Mouse (Mus musculus): Measurements from ENCODE around the gene Trpm1. TPM values are rescaled to one million over a fixed set of nuclear protein-coding genes. Genes with fewer than 3 reads are reported as not detected.

Trpm1 gene
- total RNA-seq (2012; rRNA removed) (5.0 and 5.9 TPM in 2 replicates), total RNA-seq (2014; rRNA removed) (5.9 and 6.1 TPM in 2 replicates), polyA plus RNA-seq (2012; ENCODE audit: insufficient read length, low read depth) (10.7 and 12.5 TPM in 2 replicates)

DNA sequence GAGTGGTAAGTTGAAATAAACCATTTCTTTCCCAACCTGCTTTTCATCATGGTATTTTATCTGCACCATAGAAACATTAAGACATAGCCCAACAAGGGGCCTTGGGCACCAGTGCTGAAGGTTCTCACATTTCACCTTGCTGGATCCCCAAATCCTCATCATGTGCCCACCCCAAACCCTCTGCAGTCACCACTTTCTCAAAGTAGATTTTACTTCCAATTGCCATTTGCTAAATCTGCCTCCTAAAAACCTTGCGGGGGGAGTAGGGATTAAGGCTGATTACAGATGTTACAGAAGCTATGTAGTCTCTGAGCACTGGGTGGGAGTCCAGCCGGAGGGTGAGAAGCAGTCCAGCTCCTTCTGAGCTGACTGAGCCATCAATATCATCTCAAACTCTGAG, at the start of gene Trpm1:
Gene Trpm1 (plus strand): TSS at position 301 of the 400 bp plus-strand sequence.
- no peak for DNase-seq (ENCODE audit: extremely low read depth)
- dilution Hi-C loops (cut with MboI; ENCODE audit: extremely low pct_ligation_motif_present, extremely low pct_unique_long_range_greater_than_20kb, low sequenced_read_pairs) (no loop called here), in situ Hi-C loops (cut with MboI; ENCODE audit: low pct_ligation_motif_present, low pct_unique_long_range_greater_than_20kb, low sequenced_read_pairs) (loop anchor here (10.0 to 25.0 kb wide), 3 partner anchors 384 to 584 kb away; no protein-coding TSS in a partner anchor)
- Histone ChIP-seq H3K4me3 (replicated peaks in 1 of 3; ENCODE audit: low read depth in 2 of 3, low read length in 2 of 3, poor library complexity in 1 of 3) (no peak within 1 kb of the TSS), H3K9ac (ENCODE audit: insufficient read depth, low read depth) (no peak within 1 kb of the TSS), H3K79me2 (replicated peaks; ENCODE audit: control insufficient read depth, extremely low read depth, insufficient read depth, poor library complexity, severe bottlenecking) (no peaks in the 10 kb centered on the region), H3K4me1 (ENCODE audit: control insufficient read depth in 1 of 2, insufficient read depth in 2 of 2) (no peaks in the 10 kb centered on the region), H3K27ac (ENCODE audit: insufficient read depth, low read depth) (no peak within 1 kb of the TSS), H3K9me3 (replicated peaks; ENCODE audit: low read length) (no peaks in the 10 kb centered on the region), H3K36me3 (replicated peaks in 1 of 2; ENCODE audit: control insufficient read depth in 1 of 2, insufficient read depth in 1 of 2, low read length in 1 of 2) (no peaks in the 10 kb centered on the region), H3K27me3 (replicated peaks) (peaks cover 5% of the 10 kb centered on the region), H3K4me2 (ENCODE audit: insufficient read depth, low read depth, poor library complexity, severe bottlenecking) (no peak within 1 kb of the TSS)
- no peak for TF ChIP-seq CHD1 (IDR thresholded peaks at IDR 0.05; ENCODE audit: low read depth, low read length)
- TF ChIP-seq MAZ (IDR thresholded peaks at IDR 0.05; ENCODE audit: low read depth, low read length) = no peak
- TF ChIP-seq ELF1 (IDR thresholded peaks at IDR 0.05; ENCODE audit: low read depth, low read length) = no peak
- TF ChIP-seq CHD2 (IDR thresholded peaks at IDR 0.05; ENCODE audit: low read length) = no peak
- no peak for TF ChIP-seq POLR2A (IDR thresholded peaks at IDR 0.05; ENCODE audit: low read depth, low read length)
- no peak for TF ChIP-seq USF1 (IDR thresholded peaks at IDR 0.05; ENCODE audit: low read depth, low read length)
- TF ChIP-seq ZKSCAN1 (IDR thresholded peaks at IDR 0.05; ENCODE audit: borderline replicate concordance, low read depth, low read length) = no peak
- no peak for TF ChIP-seq PAX5 (IDR thresholded peaks at IDR 0.05; ENCODE audit: low read length)
- TF ChIP-seq GABPA (IDR thresholded peaks at IDR 0.05; ENCODE audit: insufficient replicate concordance, low read depth, low read length) = no peak
- no peak for TF ChIP-seq TBP (conservative IDR thresholded peaks at IDR 0.05; ENCODE audit: low read depth, low read length)
- TF ChIP-seq ZNF384 (IDR thresholded peaks at IDR 0.05; ENCODE audit: low read depth, low read length) = no peak
- TF ChIP-seq MXI1 (IDR thresholded peaks at IDR 0.05; ENCODE audit: low read depth, low read length) = no peak
- TF ChIP-seq HCFC1 (IDR thresholded peaks at IDR 0.05; ENCODE audit: low read depth, low read length) = no peak
- no peak for TF ChIP-seq POLR2AphosphoS2 (IDR thresholded peaks at IDR 0.05; ENCODE audit: low read depth, low read length)

DNA sequence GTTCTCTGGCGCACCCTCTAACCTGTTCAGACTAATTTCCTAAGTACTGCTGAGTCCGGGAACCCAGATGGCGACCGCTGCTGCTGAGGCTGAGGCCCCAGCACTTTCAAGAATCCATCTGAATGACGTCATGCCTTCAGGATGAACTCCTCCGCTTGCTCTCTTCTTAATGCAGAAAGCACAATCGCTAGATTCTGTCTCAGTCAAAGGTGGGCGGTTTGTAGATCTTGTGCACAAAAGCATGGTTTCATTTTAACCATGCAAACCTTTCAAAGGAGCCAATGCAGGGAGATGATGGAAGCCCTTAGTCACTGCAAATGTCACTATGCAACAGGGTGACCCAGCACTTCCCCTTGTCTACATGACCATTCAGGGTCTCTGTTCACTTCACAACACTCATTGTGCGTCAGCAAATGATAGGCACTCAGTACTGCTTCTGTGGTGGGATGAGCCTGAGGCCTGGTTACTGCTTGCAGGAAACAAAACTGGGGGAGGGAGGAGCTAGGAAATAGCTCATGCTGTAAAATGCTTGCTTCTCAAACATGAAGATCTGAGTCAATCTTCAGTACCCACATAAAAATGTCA, 31.4 kb upstream of the Trpm1 start:
- no peak overlapping the region for H3K9ac ChIP-seq (ENCODE audit: insufficient read depth, low read depth)
- peaks cover 4% of the 10 kb centered on the region for H3K9me3 ChIP-seq (replicated peaks; ENCODE audit: low read length)
- H3K27ac ChIP-seq (ENCODE audit: insufficient read depth, low read depth) = no peak overlapping the region
- no peaks in the 10 kb centered on the region for H3K4me1 ChIP-seq (ENCODE audit: control insufficient read depth in 1 of 2, insufficient read depth in 2 of 2)
- no peaks in the 10 kb centered on the region for H3K79me2 ChIP-seq (replicated peaks; ENCODE audit: control insufficient read depth, extremely low read depth, insufficient read depth, poor library complexity, severe bottlenecking)
- H3K36me3 ChIP-seq (replicated peaks in 1 of 2; ENCODE audit: control insufficient read depth in 1 of 2, insufficient read depth in 1 of 2, low read length in 1 of 2) = no peaks in the 10 kb centered on the region
- in situ Hi-C loops (cut with MboI; ENCODE audit: low pct_ligation_motif_present, low pct_unique_long_range_greater_than_20kb, low sequenced_read_pairs) = no loop called here
- H3K27me3 ChIP-seq (replicated peaks) = no peaks in the 10 kb centered on the region
- H3K4me2 ChIP-seq (ENCODE audit: insufficient read depth, low read depth, poor library complexity, severe bottlenecking) = no peak overlapping the region
- H3K4me3 ChIP-seq (replicated peaks in 1 of 3; ENCODE audit: low read depth in 2 of 3, low read length in 2 of 3, poor library complexity in 1 of 3) = no peak overlapping the region
- TF ChIP-seq SIN3A (IDR thresholded peaks at IDR 0.05; ENCODE audit: low read length) (no peak), MAZ (IDR thresholded peaks at IDR 0.05; ENCODE audit: low read depth, low read length) (no peak), ZNF384 (IDR thresholded peaks at IDR 0.05; ENCODE audit: low read depth, low read length) (no peak), TCF12 (IDR thresholded peaks at IDR 0.05; ENCODE audit: low read depth, low read length) (no peak), USF2 (conservative IDR thresholded peaks at IDR 0.05; ENCODE audit: low read depth, low read length) (no peak), POLR2AphosphoS2 (IDR thresholded peaks at IDR 0.05; ENCODE audit: low read depth, low read length) (no peak), ELF1 (IDR thresholded peaks at IDR 0.05; ENCODE audit: low read depth, low read length) (no peak), E2F4 (IDR thresholded peaks at IDR 0.05; ENCODE audit: insufficient replicate concordance, low read depth, low read length) (no peak), ZC3H11A (IDR thresholded peaks at IDR 0.05; ENCODE audit: low read depth, low read length) (no peak), SMC3 (IDR thresholded peaks at IDR 0.05; ENCODE audit: low read depth, low read length) (no peak), NELFE (IDR thresholded peaks at IDR 0.05; ENCODE audit: low read depth, low read length) (no peak), USF1 (IDR thresholded peaks at IDR 0.05; ENCODE audit: low read depth, low read length) (no peak), RCOR1 (conservative IDR thresholded peaks at IDR 0.05; ENCODE audit: low read depth, low read length) (no peak), EP300 (IDR thresholded peaks at IDR 0.05; ENCODE audit: low read length) (no peak), CHD1 (IDR thresholded peaks at IDR 0.05; ENCODE audit: low read depth, low read length) (no peak), BHLHE40 (IDR thresholded peaks at IDR 0.05; ENCODE audit: low read depth, low read length) (no peak), RAD21 (IDR thresholded peaks at IDR 0.05; ENCODE audit: low read depth, low read length) (no peak), MAFK (IDR thresholded peaks at IDR 0.05; ENCODE audit: insufficient replicate concordance, low read length) (no peak), ZMIZ1 (IDR thresholded peaks at IDR 0.05; ENCODE audit: low read depth, low read length) (no peak), MYC (IDR thresholded peaks at IDR 0.05; ENCODE audit: low read depth, low read length) (no peak)
- no peak for DNase-seq (ENCODE audit: extremely low read depth)
- dilution Hi-C loops (cut with MboI; ENCODE audit: extremely low pct_ligation_motif_present, extremely low pct_unique_long_range_greater_than_20kb, low sequenced_read_pairs) = no loop called here

Data from CH12.LX (cell line).